Mouse (Mus musculus) WW6 (cell line): Measurements from ENCODE around the gene Arhgap25.
"Not testable (repeated sequence)": the region's sequence is repeated elsewhere in the genome, so short reads cannot be mapped to it uniquely, and the experiment has no call there.

Experiments used
- DNase-seq: peaks from one replicate; pipeline ENCODE4 v3.0.0-alpha.2; 2013; ENCODE audit warnings: low read depth, low spot score

Arhgap25 gene

DNA sequence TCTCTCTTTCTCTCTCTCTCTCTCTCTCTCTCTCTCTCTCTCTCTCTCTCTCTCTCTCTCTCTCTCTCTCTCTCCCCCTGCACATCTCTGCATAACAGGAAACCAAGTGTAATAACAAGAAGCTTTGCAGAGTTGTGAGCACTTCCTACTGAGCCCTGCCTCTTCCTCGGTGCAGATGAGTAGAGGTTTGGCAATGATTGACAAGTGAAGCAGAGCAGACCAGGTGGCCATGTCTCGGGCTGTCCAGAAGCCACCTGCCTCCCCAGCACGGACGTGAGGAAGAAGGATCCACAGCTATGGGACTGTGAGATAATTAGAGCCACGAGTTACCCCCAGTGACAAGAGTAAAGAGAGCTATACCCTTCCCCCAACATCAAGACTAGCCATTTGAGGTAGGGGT lies 29.1 kb downstream of the Arhgap25 start:
- DNase-seq = no peak

DNA sequence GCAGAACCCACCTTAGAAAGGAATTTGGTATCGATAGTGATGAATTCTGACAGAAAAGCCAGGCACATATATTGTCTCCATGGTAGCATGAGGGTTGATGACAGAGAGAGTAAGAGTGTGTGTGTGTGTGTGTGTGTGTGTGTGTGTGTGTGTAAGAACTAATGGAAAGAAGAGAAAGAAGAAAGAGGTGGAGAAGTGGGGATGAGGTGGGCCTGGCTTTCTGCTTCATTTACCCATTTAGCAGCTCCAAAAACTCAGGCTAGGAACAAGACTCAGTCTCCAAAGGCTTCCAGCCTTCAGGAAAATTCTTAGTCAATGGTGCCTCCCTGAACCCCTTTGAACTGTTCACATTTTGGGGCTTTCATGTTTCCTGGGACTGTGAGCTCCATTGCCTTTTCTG lies 29.5 kb downstream of the Arhgap25 start:
- no peak for DNase-seq

DNA sequence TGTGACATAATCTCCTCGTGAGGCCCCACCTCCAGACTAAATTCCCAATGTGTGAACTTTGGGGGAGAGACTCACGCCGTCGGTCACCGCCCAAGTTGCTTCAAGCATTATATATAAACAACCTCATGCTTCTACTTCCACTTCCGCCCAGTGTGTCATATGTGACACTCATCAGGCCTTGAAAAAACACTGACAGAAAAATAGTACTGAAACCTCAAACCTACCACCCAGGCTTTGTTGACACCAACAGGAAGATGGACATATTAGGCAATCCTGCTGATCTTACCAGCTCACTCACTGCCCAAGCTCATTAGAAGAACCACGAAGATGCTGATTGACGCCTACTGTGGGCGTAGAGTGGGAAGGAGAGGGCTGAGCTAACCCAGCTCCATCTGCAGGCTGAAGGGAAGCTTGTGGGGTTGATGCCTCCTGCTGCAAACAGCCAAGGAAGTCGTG lies 30.2 kb downstream of the Arhgap25 start:
- DNase-seq = no peak

DNA sequence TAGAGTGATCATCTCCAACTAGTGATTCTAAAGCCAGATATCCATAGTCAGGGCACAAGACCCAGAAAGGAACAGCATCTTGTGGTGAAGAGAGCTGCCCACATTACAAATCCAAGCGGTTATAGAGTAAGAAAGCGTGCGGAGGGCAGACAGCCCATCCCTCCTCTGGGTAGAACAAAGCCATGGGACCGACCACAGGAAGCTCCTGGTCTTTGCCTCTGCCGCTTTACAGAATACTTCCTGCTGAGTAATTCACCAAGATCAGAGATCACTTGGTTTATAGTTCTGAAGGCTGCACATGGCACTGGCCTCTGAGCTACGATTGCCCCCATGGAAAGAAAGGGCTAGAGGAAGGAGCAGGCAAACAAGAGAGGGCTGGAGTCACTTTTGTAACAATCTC lies 30.6 kb downstream of the Arhgap25 start:
- no peak for DNase-seq

DNA sequence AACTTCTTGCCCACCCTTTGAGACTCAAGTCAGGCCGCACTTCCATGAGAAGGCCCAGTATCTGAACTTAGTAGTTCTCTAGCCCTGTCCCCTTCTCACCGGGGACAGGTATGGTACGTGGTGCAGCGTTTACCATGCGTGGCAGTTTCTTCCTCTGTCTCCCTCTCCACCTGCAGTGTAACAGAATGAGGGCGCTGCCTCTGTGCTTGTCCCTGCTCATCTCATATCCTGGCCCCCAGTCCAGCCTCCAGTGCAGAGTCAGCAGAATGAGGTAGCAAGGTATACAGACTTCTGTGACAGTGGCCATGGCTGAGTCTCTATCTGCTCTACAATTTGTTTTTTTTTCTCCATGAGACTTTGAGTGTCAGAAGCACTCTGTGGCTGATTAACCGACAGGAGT lies 32.4 kb downstream of the Arhgap25 start:
- no peak for DNase-seq

DNA sequence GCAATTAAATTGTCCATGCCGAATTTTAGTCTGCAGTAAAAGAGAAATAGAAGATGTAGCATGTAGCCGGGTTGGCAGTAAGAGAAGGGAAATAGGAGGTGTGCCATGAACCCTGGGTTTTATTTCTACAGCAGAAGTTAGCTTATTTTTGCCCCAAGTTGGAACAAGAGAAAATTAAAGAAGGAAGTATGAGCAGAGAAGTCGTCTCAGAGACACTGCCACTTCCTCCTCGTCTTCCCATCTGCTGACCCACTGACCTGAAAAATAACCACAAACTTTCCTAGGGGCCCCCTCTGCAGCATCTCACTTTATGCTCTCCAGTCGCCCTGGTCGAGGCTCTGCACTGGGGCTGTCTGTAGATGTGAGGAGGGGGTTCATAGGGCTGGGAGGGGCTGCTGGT lies 33.3 kb downstream of the Arhgap25 start:
- no peak for DNase-seq

DNA sequence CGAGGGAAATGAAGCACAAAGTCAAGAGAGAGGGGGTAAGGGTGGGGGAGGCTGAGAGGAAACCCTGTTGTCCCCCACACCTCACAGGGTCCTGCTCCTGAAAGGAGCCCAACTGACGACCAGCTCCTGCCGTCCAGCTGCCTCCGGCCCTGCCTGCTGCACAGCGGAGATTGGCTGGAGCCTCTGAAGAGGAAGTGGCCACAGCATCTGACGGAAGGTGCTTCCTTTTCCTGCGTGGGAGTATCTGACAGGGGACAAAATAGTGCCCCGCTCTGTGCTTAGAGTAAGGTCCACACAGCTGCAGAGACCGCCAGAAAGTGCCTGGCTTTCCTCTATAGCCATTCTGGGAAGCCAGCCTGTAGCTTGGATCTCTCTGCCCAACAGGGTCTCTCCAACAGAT lies 36.9 kb downstream of the Arhgap25 start:
- no peak for DNase-seq

DNA sequence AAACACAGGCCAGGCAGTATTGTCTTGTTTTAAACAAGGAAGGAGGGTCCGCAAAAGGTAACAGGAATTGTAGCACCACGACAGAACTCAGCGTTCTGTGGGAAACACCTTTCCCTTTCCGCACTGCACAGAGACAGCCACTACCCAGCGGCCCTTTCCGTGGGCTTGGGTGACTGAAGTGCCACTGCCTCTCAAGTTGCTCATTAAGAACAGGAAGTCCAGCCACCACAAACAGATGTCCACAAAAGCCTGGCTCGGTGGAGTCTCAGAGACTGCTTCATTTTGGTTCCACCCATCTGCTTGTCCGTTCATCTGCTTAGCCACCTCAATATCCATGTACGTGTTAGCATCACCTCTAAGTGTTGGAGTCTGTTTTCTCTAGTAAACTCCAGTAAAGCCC lies 38.7 kb downstream of the Arhgap25 start:
- no peak for DNase-seq

DNA sequence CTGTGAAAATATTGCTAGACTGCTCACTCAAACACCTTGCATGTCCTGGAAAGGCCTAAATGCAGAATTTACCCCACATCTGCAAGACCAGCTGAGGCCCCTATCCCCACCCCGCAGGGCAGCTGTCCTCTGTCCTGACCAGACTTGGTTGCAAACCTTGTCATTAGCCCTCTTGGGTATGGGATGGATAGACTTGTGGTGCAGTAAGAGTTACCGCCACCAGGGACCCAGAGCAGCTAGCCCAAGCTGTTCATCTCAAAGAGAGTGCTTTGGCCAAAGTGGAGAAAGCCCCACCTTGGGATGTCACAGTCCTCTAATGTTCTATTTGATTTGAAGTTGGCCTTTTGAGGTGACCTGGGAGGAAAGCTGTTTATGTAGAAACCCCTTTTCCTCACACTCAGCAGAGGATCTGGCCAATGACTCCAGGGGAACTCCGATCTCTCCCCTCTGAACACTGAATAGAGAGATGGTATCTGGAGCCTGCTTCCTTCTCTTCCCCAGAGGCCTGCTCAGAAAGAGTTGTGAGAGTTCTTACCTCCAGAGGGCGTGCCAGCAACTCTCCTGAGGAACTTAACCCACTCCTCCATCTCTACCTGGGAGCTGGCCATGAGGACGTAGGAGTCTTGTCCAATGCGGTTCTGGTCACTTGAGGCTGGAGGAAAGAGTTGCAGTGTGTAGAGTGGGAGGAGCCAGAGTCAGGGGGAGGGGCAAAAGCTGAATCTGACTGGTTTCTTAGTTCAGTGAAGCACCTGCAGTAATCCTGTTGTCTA lies 45.2 kb downstream of the Arhgap25 start:
- DNase-seq = peak; percentile 31

DNA sequence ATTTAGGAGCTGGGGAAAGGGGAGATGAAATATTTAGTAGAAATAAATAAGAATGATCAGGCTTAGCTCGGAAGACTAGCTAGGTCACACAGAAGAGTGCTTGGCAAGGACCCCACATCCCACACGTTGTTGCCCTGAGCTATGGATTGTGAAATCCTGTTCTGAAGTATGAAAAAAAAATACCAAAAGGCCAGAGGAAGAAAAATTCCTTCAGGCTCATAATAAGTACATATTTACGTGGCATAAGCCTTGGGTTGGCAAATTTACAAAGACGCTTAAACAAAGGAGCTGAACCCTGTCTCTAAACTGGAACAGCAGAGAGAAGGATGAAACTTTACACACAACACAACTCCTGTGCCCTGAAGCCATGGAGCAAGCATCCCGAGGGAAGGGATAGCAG lies 48.3 kb downstream of the Arhgap25 start:
- DNase-seq = no peak

DNA sequence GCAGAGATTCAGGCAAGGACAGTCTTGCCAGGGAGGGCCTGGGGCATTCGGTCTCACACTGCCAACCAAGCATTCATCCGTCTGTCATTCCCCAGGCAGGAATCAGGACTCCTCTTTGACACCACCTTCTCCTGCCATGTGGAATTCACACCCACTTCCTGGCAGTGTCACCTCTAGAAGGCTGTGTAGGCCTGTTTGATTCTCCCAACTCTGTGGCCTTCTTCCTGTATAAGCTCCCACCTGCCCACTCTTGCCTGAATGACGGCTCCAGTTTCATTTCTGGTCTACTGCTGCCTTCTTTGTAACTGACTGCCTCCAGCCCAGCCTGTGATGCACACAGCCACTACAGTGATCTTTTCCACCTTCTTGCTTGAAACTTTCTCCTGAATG lies 49.2 kb downstream of the Arhgap25 start:
- no peak for DNase-seq

DNA sequence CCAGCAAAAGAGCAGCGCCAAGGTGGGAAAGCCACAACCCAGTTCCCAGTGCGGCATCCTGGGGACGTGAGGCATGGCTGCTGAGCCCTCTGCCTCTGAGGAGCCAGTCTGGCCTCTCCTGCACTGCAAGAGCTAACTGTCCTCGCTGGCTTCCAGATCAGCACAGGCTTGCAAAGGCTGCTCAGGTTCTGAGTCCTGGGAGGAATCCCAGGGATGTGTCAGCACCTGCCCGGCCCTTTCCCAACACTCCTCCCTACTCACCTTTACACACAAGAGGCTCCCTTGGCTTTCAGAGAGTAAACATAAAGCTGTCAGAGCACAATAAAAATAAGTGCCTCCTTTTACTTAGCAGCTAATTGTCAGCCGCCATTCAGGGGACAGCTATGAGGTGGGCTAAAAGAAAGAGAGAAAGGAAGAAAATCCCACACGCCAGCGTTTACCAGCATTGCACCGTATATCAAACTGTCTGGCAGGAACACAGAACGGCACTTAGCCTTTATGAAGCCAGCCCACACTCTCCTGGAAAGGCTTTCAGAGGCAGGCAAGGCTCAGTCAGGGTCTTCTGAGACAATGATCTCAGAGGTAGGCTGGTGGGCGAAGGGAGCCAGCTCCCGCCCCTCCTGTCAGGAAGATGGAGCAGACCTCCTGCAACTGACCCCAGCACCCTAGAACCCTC lies 49.7 kb downstream of the Arhgap25 start:
- no peak for DNase-seq

DNA sequence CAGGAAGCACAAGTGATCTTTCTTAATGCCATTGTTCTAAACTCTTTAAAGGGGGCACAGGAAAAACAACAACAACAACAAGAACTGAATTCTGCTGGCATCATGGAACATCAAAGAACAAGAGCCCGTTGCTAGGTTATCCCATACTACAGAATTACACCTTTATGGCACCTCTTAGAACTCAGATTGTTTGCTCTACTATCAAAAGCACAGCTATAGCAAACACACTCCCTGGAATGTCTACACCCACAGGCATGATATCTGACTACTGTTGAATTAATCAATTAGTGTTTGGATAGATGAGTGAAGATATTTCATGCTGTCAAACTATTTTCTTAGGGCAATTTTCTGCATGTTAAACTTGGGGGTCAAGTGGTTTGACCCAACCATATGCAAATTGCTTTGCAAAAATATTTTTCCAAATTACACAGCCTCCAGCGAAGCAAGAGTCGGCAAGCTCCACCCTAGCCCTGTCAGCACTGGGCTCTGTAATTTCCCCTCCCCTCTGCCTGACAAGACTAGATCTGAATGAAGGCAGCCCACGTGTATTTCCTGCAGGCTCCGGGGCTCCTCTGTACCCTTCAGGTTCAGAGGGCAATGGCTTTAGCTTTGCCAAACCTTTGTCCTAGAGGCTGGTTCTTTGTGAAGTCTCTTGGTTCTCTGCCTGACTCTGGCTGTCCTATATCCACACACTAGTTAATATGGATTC lies 53.6 kb downstream of the Arhgap25 start:
- no peak for DNase-seq

DNA sequence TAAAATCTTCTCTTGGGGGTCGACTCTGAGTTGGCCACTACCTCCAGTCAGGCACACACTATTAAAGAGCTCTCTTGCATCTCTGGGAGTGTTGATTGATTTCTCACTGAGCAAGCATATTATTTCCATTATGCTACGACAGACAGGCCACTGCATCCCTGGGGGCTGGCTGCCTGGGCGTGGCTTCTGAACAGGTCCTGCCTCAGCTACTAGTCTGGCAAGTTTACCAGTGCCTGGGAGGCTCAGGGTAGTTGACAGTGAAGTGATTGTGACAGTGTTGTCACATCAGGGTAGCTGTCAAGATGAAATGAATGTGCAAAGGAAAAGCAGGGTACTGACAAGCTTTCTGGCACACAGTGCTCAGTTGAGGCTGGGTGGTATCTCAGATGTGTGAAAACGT lies 54.2 kb downstream of the Arhgap25 start:
- no peak for DNase-seq

DNA sequence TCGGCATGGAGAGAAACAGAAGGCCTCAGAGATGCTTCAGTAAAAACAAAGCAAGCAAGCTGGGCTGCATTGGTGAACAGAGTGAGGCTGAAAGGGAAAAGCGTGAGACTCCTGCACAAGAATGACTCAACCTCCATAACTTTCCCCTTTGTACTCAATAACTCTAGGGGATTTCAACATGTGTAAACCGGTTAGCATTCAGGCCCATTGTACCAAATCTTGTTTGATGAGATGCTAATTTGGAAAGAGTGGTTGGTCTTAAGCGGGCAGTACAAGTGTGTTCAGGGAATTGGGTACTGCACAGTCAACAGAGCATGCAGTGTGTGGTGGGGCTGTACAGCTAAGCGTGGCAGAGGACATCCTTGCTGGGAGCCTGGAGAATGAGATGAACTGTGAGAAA lies 57.8 kb downstream of the Arhgap25 start:
- no peak for DNase-seq

DNA sequence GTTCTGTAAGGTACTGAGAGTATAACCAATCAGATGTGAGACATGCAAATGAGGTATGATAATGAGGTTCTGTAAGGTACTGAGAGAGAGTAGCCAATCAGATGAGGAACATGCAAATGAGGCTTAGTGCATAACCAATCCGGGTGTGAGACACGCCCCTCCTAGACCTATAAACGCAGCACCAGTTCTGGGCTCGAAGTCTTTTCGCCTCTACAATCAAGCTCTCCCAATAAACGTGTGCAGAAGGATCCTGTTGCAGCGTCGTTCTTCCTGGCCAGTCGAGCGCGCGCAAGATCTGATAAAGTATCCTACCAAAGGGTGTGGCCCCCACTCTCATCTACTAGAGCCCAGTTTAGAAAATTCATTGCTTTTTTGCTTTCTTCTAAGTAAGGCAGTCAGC lies 63.0 kb downstream of the Arhgap25 start:
- DNase-seq = not testable (repeated sequence)

DNA sequence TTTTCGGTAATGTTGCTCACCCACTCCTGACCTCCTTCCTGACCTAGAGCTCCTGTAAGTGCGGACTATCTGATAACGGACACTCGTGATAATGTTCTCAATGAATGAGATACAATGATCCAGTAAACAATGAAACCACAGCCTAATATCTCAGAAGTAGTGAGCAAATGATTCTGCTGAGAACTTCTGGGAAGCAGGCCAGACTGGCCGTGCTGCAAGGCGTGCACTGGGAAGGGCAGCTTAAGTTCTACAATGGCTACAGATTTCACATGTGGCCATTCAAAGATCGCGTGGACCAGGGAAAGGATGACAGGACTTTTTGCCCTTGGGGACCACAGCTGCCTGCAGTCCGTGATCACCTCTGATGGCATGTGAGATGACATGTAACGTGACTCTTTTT lies 64.7 kb downstream of the Arhgap25 start:
- DNase-seq = no peak

DNA sequence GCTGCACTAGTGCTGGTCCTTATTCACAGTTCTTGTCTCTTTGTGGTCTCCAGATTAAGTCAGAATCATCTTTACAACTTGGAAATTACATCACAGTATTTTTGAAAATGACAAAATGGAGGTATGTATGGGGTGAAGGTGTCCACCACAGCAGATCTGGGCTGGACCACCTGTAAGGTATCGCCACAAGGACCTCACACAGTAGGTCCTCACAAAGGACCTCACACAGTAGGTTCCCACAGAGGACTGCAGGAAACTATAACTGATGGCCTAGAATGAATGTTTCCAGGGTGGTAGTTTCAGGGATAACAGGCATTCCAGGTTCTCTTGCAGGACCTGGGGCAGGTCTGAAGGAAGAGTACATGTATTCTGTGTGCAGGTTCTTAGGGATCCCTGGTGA lies 65.7 kb downstream of the Arhgap25 start:
- no peak for DNase-seq

DNA sequence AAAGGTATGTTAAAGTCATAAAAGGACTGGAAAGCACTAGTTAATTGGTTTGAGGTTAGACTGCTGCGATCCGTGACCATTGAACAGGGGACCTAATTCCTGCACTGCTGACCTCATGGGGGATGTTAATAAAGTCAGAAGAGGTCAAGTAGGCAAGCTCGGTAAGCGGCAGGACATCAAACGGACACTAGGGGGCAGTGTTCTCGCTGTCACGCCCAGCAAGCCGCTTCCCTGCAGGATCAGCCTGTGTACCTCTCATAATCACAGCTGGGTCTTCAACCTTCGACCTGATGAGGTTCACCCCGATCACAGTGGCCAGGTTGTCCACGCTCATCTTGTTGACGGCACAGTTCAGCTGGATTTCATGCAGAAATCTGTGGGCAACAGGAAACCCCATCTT lies 66.8 kb downstream of the Arhgap25 start:
- DNase-seq = no peak

DNA sequence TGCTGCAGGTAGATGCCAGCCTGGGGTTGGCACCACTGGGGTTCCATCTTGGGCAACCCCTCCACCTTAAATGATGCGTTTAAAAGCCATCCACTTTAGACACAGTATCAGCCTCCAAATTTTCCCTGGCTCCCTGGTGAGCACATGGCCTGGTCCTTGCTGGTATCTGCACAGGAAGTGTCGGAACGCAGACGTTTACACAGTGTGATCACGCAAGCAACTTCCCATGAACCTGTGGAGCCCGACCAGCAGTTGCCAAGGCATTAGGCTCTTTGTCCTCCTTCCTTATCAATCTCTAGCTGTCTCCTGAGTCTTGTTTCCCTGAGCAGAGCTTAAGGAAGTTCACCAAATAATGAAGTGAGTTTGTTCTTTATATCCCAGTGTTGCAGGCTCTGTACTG lies 77.6 kb downstream of the Arhgap25 start:
- DNase-seq = no peak

DNA sequence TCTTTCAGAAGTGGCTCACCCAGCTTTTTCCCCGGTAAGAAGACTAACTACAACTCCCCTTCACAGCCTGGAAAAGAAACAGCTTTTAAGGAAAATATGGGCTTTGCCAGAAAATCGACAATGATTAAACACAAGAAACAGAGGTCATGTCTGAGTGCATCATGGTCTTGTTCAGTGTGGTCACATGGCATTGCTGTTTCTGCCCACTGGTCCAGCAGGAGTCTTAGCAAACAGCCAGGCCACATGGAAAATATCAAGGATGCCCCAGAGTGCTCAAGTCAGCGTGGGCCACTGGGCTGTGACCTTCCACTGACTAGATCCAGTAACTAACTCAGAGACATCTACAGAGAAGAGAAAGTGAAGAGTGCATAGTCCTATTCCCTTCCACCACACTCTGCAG lies 81.3 kb downstream of the Arhgap25 start:
- DNase-seq = no peak

DNA sequence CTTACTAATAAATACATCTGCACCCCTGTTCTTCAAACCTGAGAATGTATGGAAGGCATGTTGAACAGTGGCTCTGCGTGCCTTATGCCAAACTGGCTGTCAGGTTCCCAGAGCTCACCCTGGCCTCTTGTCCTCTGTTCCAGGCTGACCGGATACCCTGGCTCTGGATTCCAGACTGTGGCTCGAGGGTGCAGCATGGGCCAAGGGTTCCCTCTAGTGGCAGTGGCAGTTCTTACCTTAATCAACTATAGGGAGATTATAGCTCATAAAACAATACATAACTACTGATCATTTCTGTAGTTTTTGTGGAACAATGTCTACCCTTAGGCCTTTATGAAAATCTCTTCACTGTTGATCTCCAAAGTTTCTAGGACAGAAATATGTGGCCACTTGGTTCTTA lies 82.0 kb downstream of the Arhgap25 start:
- no peak for DNase-seq

DNA sequence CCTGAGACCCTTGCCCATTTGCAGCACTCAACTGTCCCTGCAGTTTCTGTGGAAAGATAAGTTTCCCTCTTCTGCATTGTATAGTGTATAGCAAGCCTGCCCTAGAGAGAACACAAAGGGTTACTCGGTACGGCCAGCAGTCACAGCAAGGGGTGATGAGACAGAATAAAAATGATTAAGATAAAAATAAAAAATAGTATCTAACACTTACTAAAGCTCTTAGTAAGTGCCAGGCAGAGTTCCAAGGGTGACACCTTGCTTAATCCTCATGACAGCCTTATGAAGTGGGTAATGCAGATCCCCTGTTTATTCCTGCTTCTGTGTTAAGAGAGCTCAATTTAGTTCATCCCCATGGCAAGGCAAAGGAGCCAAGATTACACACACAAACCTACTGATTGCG lies 83.5 kb downstream of the Arhgap25 start:
- DNase-seq = no peak
